8 mouse cellular contexts compared by ENCODE assay signal in genomic region chr2:166517392-166518174, GRCm38 (mm10).
DNase-seq lines count a peak whose midpoint lies in the region; ATAC-seq lines count a peak whose summit lies in the region.
"Not testable (repeated sequence)": the region's sequence is repeated elsewhere in the genome, so short reads cannot be mapped to it uniquely, and the experiment has no call there.

No protein-coding gene starts in this region.

- ATAC-seq in forebrain, embryonic 11.5 days (replicated peaks; ENCODE audit: low FRiP score) = peak; percentile 79
- peak; percentile 37; the same call in 1 of the 2 replicates for ATAC-seq in lung, embryonic 16.5 days (ENCODE audit: low read depth)
- ATAC-seq in neural tube, embryonic 11.5 days (ENCODE audit: insufficient read depth, low FRiP score, low TSS enrichment) = peak; percentile 66

- peak overlapping the region; percentile 66; the same call in 1 of the 2 replicates for H3K27ac ChIP-seq in forebrain, embryonic 11.5 days (ENCODE audit: low read depth, low read length)
- peak overlapping the region; percentile 84 for H3K27ac ChIP-seq in hindbrain, embryonic 10.5 days
- not testable (repeated sequence) for H3K27ac ChIP-seq in lung, embryonic 16.5 days (ENCODE audit: low read length)
- peak overlapping the region; percentile 66; the same call in 1 of the 2 replicates for H3K27ac ChIP-seq in neural tube, embryonic 11.5 days (ENCODE audit: low read depth, low read length)

- H3K9ac ChIP-seq in forebrain, embryonic 11.5 days (ENCODE audit: low read length); lung, embryonic 16.5 days (ENCODE audit: low read length); neural tube, embryonic 11.5 days (ENCODE audit: low read length): not testable (repeated sequence)

- not testable (repeated sequence) for H3K36me3 ChIP-seq in forebrain, embryonic 11.5 days (ENCODE audit: control insufficient read depth, insufficient read depth, low read length); hindbrain, embryonic 10.5 days; lung, embryonic 16.5 days (ENCODE audit: control insufficient read depth, insufficient read depth, low read length); neural tube, embryonic 11.5 days (ENCODE audit: control insufficient read depth, insufficient read depth, low read length)

- H3K4me3 ChIP-seq in forebrain, embryonic 11.5 days (ENCODE audit: low read depth, low read length); lung, embryonic 16.5 days (ENCODE audit: low read length); neural tube, embryonic 11.5 days (ENCODE audit: low read depth, low read length): not testable (repeated sequence)
- peak overlapping the region; percentile 26 for H3K4me3 ChIP-seq in hindbrain, embryonic 10.5 days

- WGBS in forebrain, embryonic 11.5 days = under 1% methylated on average over 14 of the region's 17 CpGs
- WGBS in hindbrain, embryonic 10.5 days = 7% methylated on average over 16 of the region's 17 CpGs
- WGBS in lung, embryonic 16.5 days = 22% methylated on average over 13 of the region's 17 CpGs
- WGBS in neural tube, embryonic 11.5 days = 6% methylated on average over 12 of the region's 17 CpGs

- H3K4me1 ChIP-seq in forebrain, embryonic 11.5 days (replicated peaks; ENCODE audit: control insufficient read depth, insufficient read depth, low read length); lung, embryonic 16.5 days (replicated peaks; ENCODE audit: control insufficient read depth, insufficient read depth, low read length): not testable (repeated sequence)
- peaks cover 47% of the 10 kb centered on the region for H3K4me1 ChIP-seq in hindbrain, embryonic 10.5 days (replicated peaks)
- H3K4me1 ChIP-seq in neural tube, embryonic 11.5 days (ENCODE audit: control insufficient read depth, insufficient read depth, low read length) = peaks cover 13% of the 10 kb centered on the region

- H3K4me2 ChIP-seq in forebrain, embryonic 11.5 days (ENCODE audit: low read depth, low read length, severe bottlenecking) = peak overlapping the region; percentile 31; the same call in 1 of the 2 replicates
- H3K4me2 ChIP-seq in lung, embryonic 16.5 days (ENCODE audit: low read depth, low read length) = peak overlapping the region; percentile 4; the same call in 1 of the 2 replicates
- peak overlapping the region; percentile 26 for H3K4me2 ChIP-seq in neural tube, embryonic 11.5 days (ENCODE audit: low read depth)

- peak; percentile 32 to 59 for DNase-seq in adrenal gland, postnatal 36 days
- peak; percentile 81 for DNase-seq in forebrain, embryonic 11.5 days (ENCODE audit: low spot score)
- peak; percentile 81 to 84 for DNase-seq in heart, adult 18-20 months
- DNase-seq in hindbrain, embryonic 10.5 days (ENCODE audit: low spot score) = peak; percentile 57
- peak; percentile 19 to 43 for DNase-seq in layer of hippocampus, adult 18-20 months (ENCODE audit: low spot score in 2 of 2)
- peak; percentile 57 for DNase-seq in neural tube, embryonic 11.5 days (ENCODE audit: low spot score)
- peak; percentile 22 to 47 for DNase-seq in urinary bladder, postnatal 36 days (ENCODE audit: low spot score in 2 of 2)

- H3K9me3 ChIP-seq in forebrain, embryonic 11.5 days (ENCODE audit: control insufficient read depth, low read length); hindbrain, embryonic 10.5 days; lung, embryonic 16.5 days (ENCODE audit: control insufficient read depth, low read length); neural tube, embryonic 11.5 days (ENCODE audit: control insufficient read depth, low read length): not testable (repeated sequence)

- H3K27me3 ChIP-seq in forebrain, embryonic 11.5 days (ENCODE audit: control insufficient read depth, insufficient read depth, low read length); lung, embryonic 16.5 days (ENCODE audit: control insufficient read depth, insufficient read depth, low read depth, low read length); neural tube, embryonic 11.5 days (ENCODE audit: control insufficient read depth, insufficient read depth, low read length): not testable (repeated sequence)
- H3K27me3 ChIP-seq in hindbrain, embryonic 10.5 days (ENCODE audit: insufficient read depth, poor library complexity, severe bottlenecking) = peaks cover 78% of the 10 kb centered on the region

Comparison
In these comparisons a context has a peak if more than half of its experiments do, and no peak if none do; other contexts are left out.
1. DNase-seq: peak in every context shown above with its lines; median percentile 82 in heart, adult 18-20 months; 81 in forebrain, embryonic 11.5 days; 57 in hindbrain, embryonic 10.5 days; 57 in neural tube, embryonic 11.5 days; 46 in adrenal gland, postnatal 36 days; 34 in urinary bladder, postnatal 36 days; 31 in layer of hippocampus, adult 18-20 months.